Mouse (Mus musculus) spleen, adult 2 months (tissue): ENCODE measurements at regions not wholly inside any gene's neighbourhood (a gene's known extent, or its start where the extent isn't known, plus 50 kb on each side); places are given as distances from the start of the nearest gene placed in this dataset.

Source experiments
- DNase-seq, 2 experiments: peaks; one replicate each; pipeline versions ENCODE4 v3.0.0 to v3.0.0-alpha.2; 2012 to 2021; ENCODE audit warnings: low spot score in 2 of 2, low read depth in 1 of 2
- H3K27ac ChIP-seq: fragments of 200-500 bp; 2 replicates; pipeline ENCODE4 v1.5.1; 2012; ENCODE audit warnings: low read length, inconsistent platforms; ENCODE audit not compliant: insufficient read depth
- H3K27me3 ChIP-seq: fragments of 200-500 bp; 2 replicates; pipeline ENCODE4 v1.6.1; 2012; ENCODE audit warnings: mild to moderate bottlenecking, moderate library complexity, low read length, inconsistent platforms; ENCODE audit not compliant: control insufficient read depth, insufficient read depth
- H3K36me3 ChIP-seq: fragments of 200-500 bp; 2 replicates; pipeline ENCODE4 v1.6.1; 2012; ENCODE audit warnings: mild to moderate bottlenecking, low read length, inconsistent platforms; ENCODE audit not compliant: control insufficient read depth, insufficient read depth
- H3K4me1 ChIP-seq: fragments of 200-500 bp; 2 replicates; pipeline ENCODE4 v1.6.1; 2011; ENCODE audit warnings: inconsistent platforms; ENCODE audit not compliant: control insufficient read depth, insufficient read depth, insufficient read length
- H3K4me3 ChIP-seq: fragments of 200-500 bp; 2 replicates; pipeline ENCODE4 v1.5.1; 2011; ENCODE audit warnings: mild to moderate bottlenecking, inconsistent platforms; ENCODE audit not compliant: insufficient read depth, insufficient read length; ENCODE audit errors: extremely low read depth
- CTCF ChIP-seq: fragments of 200-500 bp; IDR thresholded peaks from 2 replicates; pipeline ENCODE4 v1.5.1; 2011; ENCODE audit warnings: mild to moderate bottlenecking, inconsistent platforms; ENCODE audit not compliant: insufficient read depth, insufficient read length, insufficient replicate concordance; ENCODE audit errors: extremely low read depth
- POLR2A ChIP-seq: fragments of 200-500 bp; IDR thresholded peaks from 2 replicates; pipeline ENCODE4 v1.6.1; 2011; ENCODE audit warnings: low read depth, low read length, inconsistent platforms
- WGBS: fragments of 180-500 bp; shearing (Covaris S2); methylation state at CpG from one replicate; pipeline ENCODE4 v1.1.7; 2018; 5-methylcytosine and 5-hydroxymethylcytosine counted together

DNA sequence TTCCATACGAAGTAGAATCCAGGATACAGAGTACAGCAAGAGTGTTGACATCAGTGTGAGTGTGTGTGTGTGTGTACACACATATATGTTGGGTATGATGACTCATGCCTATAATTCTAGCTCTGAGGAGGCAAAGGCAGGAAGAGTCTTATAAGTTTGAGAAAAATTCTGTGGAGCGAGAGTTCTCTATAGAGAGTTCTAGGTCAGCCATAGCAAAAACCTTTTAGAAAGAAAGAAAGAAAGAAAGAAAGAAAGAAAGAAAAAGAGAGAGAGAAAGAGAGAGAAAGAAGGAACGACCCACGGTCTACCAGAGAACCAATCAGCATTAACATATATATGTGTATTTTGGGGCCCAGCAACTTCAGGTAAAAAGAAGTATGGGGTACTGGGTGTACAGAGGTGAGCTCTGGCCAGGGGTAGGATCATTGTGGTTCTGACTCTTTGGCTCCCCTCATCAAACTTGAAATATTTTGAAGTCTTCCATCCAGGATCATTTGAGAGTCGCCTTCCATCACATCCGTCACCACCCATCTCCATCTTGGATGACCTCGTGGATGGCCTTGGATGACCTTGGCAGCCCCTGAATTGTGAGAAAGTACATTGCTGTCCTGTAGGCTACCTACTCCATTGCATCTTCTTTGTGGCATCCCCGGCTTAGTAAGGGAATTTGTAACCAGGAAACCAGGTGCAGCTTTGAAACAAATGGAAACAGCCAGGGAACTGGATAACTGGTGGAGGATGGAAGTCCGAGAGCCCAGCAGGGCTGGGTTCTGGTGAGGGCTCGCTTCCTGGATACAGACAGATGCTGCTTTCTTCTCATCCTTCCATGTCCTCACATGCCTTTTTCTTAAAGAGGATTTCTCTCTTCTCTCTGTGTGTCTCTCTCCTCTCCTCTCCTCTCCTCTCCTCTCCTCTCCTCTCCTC is 106.1 kb upstream of the Cpm start:
- WGBS, result 87% methylated on average over 10 of the region's 10 CpGs
- no peaks in the 10 kb centered on the region for H3K27me3 ChIP-seq
- H3K4me1 ChIP-seq, result no peaks in the 10 kb centered on the region
- H3K27ac ChIP-seq, result no peak overlapping the region
- TF ChIP-seq CTCF (no peak), POLR2A (no peak)
- H3K36me3 ChIP-seq, result no peaks in the 10 kb centered on the region
- H3K4me3 ChIP-seq, result no peak overlapping the region
- DNase-seq, result no peak

DNA sequence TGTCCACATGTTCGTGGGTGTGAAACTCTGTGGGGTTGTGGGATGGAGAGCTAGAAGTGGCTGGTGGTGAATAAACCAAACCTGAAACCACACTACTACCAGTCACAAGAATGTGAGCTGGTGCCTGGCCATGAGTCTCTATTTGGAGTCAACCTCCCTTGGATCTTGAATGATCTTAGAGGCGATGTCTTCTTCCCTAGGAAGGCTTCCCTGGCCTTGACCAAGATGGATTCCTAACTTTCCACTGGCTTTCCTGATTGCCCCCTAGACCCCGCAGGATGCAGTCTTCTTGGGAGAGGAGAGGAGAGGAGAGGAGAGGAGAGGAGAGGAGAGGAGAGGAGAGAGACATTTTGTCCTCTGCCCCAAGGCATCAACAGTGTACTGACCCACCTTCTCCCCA is 106.9 kb upstream of the Cpm start:
- 80% methylated on average over 2 of the region's 3 CpGs for WGBS
- Histone ChIP-seq H3K27ac (no peak overlapping the region), H3K4me1 (no peaks in the 10 kb centered on the region), H3K36me3 (no peaks in the 10 kb centered on the region), H3K27me3 (no peaks in the 10 kb centered on the region), H3K4me3 (no peak overlapping the region)
- TF ChIP-seq CTCF (no peak), POLR2A (no peak)
- DNase-seq, result no peak

DNA sequence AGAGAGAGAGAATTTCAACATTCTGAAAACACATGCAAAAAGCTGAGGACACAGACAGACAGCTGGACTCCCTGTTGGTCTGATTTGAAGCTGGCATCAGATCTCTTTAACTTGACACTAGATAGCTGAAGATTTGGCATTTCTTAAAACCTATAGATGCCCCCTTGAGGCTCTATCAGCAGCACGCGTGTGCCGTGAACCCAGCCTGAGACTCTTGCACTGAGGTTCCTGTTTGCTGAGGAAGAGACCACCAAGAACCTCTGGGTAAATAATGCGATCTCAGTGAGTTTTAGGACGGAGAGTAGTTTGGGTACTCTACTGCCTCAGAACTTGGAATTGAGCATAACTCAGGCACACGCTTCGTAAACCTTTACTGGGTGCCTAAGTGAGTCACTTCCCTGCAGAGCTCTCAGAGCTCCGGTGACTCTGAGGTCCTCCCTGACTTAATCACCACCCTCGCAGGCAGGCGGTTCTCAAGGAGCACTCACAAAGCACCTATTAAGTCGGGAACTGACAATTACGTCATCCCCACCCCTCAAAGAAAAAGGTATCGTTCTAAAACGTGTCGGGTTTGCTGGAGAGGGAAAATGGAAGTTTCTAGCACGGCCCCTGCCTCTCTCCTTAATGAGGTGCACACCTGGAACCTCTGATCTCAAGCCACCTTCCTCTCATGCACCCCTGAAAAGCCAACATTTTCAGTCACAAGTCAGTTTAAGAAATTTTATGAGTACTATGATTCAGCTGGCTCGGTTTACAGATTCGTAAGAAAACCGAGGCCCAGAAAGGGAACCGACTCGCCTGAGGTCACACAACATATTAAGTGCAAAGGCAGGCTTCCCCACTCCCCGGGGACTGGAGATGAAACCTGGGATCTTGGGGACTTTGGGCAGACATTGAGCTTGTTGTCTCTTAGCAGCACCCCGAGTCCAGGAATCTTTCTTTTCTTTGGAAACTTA is 107.7 kb upstream of the Cpm start:
- Histone ChIP-seq H3K36me3 (no peaks in the 10 kb centered on the region), H3K27ac (no peak overlapping the region), H3K4me3 (no peak overlapping the region), H3K27me3 (no peaks in the 10 kb centered on the region), H3K4me1 (no peaks in the 10 kb centered on the region)
- TF ChIP-seq POLR2A (no peak), CTCF (no peak)
- 80% methylated on average over 23 of the region's 23 CpGs for WGBS
- no peak for DNase-seq

DNA sequence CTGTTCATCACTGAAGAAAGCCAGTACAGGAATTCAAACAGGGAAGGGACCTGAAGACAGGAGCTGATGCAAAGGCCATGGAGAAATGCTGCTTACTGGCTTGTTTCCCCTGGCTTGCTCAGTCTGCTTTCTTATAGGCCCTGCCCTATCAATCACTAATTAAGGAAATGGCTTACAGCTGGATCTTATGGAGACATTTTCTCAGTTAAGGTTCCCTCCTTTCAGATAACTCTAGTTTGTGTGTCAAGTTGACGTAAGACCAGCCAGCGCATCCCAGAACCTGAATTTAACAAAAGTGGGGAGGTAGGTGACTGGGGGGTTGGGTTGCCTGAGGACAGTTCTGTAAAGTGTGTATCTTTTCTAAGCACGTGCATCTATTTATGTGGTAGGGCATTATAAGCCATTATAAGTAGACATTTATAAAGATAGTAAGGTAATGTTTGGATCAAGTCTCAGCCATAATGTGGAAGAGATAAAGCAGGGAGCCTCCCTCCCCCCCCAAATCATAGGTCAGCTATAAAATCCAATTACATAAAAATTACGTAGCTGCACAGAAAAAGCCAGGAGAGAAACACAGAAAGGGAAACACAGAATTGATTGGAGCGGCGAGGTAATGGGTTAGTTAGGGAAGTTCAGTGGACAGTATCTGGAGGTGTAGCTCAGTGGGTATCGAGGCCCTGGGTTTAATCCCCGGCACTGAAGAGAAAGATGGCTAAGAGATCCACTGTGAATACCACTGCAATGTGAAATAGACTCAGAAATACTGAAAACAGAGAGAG is 108.6 kb upstream of the Cpm start:
- TF ChIP-seq POLR2A (no peak), CTCF (no peak)

DNA sequence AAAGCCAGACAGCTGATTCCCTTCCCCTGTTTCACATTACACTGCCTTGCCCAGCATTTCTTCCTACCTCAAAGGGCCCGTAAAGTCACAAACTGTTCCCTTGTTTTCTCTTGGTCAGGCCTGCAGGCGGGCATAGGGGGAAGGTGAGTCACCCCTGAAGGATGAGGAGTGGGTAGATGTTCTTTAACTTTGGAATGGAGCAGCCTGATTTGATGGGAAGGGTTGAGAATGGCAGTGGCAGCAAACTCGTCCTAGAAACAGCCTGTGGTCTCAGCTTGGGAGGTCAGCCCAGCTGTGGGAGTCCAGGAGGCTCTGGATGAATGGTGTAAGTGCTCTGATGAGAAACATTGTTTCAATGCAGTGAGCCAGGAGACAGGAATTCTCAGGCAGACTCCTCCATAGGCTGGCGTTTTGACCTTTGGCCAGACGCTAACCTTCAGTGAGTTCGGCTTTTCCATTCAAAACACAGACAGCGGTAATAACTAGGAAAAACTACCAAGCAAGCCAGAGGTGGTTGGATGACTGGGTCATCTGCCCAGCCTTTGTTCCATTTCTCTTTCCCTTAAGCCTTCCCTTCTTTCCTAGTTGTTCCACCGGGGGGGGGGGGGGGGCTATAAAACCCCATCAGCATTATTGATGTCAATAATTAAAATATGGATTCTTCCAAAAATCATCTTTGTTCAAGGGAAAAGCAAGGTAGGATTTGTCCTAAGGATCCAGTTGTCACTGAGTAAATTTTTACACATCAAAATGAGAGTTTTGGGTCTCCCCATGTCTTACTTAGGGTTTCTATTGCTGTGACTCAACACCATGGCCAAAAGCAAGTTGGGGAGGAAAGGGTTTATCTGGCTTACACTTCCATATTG is 109.4 kb upstream of the Cpm start:
- DNase-seq, result no peak

More for the DNA sequence above, 108.6 kb upstream of the Cpm start:
- no peak overlapping the region for H3K27ac ChIP-seq
- H3K27me3 ChIP-seq, result no peaks in the 10 kb centered on the region
- no peaks in the 10 kb centered on the region for H3K36me3 ChIP-seq
- WGBS, result 92% methylated on average over 8 of the region's 8 CpGs
- no peak for DNase-seq
- no peaks in the 10 kb centered on the region for H3K4me1 ChIP-seq
- H3K4me3 ChIP-seq, result no peak overlapping the region

More for the DNA sequence above, 109.4 kb upstream of the Cpm start:
- WGBS, result 87% methylated on average over 8 of the region's 8 CpGs
- H3K36me3 ChIP-seq, result no peaks in the 10 kb centered on the region
- no peaks in the 10 kb centered on the region for H3K27me3 ChIP-seq
- no peak for TF ChIP-seq POLR2A
- no peaks in the 10 kb centered on the region for H3K4me1 ChIP-seq
- H3K27ac ChIP-seq, result no peak overlapping the region
- H3K4me3 ChIP-seq, result no peak overlapping the region
